In genomic region chr14:54988350-54988874, GRCm38 (mm10) we compare ENCODE assay signal across 36 mouse cellular contexts. TPM values are rescaled to one million over a fixed set of nuclear protein-coding genes. Genes with fewer than 3 reads are reported as not detected.
"Had no signal": no experiment of that assay in that cellular context is flagged by ENCODE, and none has a peak within 500 bp of the region (broad histone marks: within the 10 kb centered on the region; RNA-seq: fewer than 3 reads in every experiment).

No protein-coding gene starts in this region.

RNA-seq across cellular contexts. Expression of gene Myh7, which starts 6.0 kb away (rescaled TPM):
- total RNA-seq: granulocyte monocyte progenitor cell, adult 5-6 weeks had no signal
- polyA plus RNA-seq: inflammation-experienced regulatory T-cells, adult 6 months; liver, adult 2 months had no signal

RNA-seq across cellular contexts. Expression of gene Gm17428, which starts 11.7 kb away (rescaled TPM):
- total RNA-seq: gastrocnemius, adult 2 months; gastrocnemius, postnatal 10 days; gastrocnemius, postnatal 25 days; gastrocnemius, postnatal 4 days; granulocyte monocyte progenitor cell, adult 5-6 weeks; heart, adult 8-10 months; heart, postnatal 10 days; heart, postnatal 25 days; heart, postnatal 4 days; layer of hippocampus, adult 18-20 months; layer of hippocampus, adult 8-10 months; layer of hippocampus, postnatal 14 days; layer of hippocampus, postnatal 36 days; left cerebral cortex, adult 18-20 months; left cerebral cortex, adult 8-10 months; left cerebral cortex, postnatal 10 days; left cerebral cortex, postnatal 25 days; left cerebral cortex, postnatal 4 days; liver, adult 2 months had no signal
- polyA plus RNA-seq: forebrain, embryonic 16.5 days; frontal cortex, adult 2 months; hindbrain, embryonic 10.5 days; hindbrain, embryonic 12.5 days; hindbrain, embryonic 14.5 days; inflammation-experienced regulatory T-cells, adult 6 months; intestine, embryonic 15.5 days; intestine, postnatal 0 days; kidney, embryonic 15.5 days; kidney, postnatal 0 days; large intestine, adult 2 months; limb, embryonic 11.5 days; limb, embryonic 13.5 days; limb, embryonic 15.5 days; liver, adult 2 months; liver, embryonic 12.5 days; liver, embryonic 14.5 days; liver, embryonic 16.5 days had no signal

RNA-seq across cellular contexts. Expression of gene Myh6, which starts 21.7 kb away (rescaled TPM):
- total RNA-seq: granulocyte monocyte progenitor cell, adult 5-6 weeks; liver, adult 2 months had no signal
- polyA plus RNA-seq: inflammation-experienced regulatory T-cells, adult 6 months had no signal

RNA-seq across cellular contexts. Expression of gene Cmtm5, which starts 52.4 kb away (rescaled TPM):
- total RNA-seq: granulocyte monocyte progenitor cell, adult 5-6 weeks; liver, adult 2 months had no signal
- polyA plus RNA-seq: inflammation-experienced regulatory T-cells, adult 6 months; liver, adult 2 months; liver, embryonic 12.5 days had no signal
